Mouse (Mus musculus) cortical plate, adult 2 months (tissue): Measurements from ENCODE around the gene Pax9.

Source experiments
- CTCF ChIP-seq: fragments of 200-500 bp; IDR thresholded peaks from 2 replicates; pipeline ENCODE4 v1.5.1; 2011; ENCODE audit warnings: mild to moderate bottlenecking, control low read depth, low read length; ENCODE audit not compliant: insufficient read depth; ENCODE audit errors: extremely low read depth
- POLR2A ChIP-seq: fragments of 200-500 bp; IDR thresholded peaks from 2 replicates; pipeline ENCODE4 v1.6.1; 2011; ENCODE audit warnings: mild to moderate bottlenecking, low read length, control low read depth; ENCODE audit not compliant: insufficient read depth; ENCODE audit errors: extremely low read depth

DNA sequence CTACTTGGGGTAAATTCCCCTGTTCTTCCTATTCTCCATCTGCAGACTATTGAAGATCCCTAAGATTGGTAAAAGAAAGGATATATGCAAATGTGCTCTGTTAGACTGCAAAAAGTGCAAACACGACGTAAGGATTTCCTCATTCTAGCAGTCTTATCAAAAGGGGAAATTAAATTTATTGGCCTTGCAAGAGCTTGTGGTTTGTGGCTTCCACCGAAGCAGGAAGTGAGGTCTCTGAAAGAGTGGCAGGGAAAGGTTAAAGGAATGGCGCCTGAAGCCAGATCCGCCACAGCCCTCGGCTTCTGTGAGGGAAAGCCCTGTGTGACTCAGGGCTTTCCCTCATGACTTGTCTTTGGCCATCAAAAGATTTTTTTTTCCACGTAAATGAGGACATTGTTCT lies 13.9 kb upstream of the Pax9 start:
- TF ChIP-seq CTCF (no peak), POLR2A (no peak)
